Mouse (Mus musculus): Measurements from ENCODE around the gene Fcamr. TPM values are rescaled to one million over a fixed set of nuclear protein-coding genes. Genes with fewer than 3 reads are reported as not detected.

The Fcamr gene
- total RNA-seq (2014; rRNA removed) (0.13 and 0.55 TPM in 2 replicates), polyA plus RNA-seq (2012; rRNA removed) (0.09 TPM in 1 of 2 replicates, not detected in the other)

- Histone ChIP-seq H3K4me3 (ENCODE audit: insufficient read depth, low read depth, low read length) (no peak within 1 kb of the TSS), H3K4me1 (ENCODE audit: control insufficient read depth, insufficient read depth, low read length) (peaks cover 12% of the 10 kb centered on the region), H3K9ac (ENCODE audit: low read depth, low read length) (no peak within 1 kb of the TSS), H3K79me2 (ENCODE audit: control insufficient read depth, insufficient read depth, low read length) (no peaks in the 10 kb centered on the region), H3K27me3 (ENCODE audit: control insufficient read depth, insufficient read depth, low read length) (no peaks in the 10 kb centered on the region), H3K36me3 (ENCODE audit: control insufficient read depth, insufficient read depth, low read length) (no peaks in the 10 kb centered on the region), H3K27ac (replicated peaks; ENCODE audit: insufficient read depth, low read depth, low read length) (no peak within 1 kb of the TSS)
- no peak for TF ChIP-seq CTCF (IDR thresholded peaks at IDR 0.05; ENCODE audit: low read depth, low read length)
- no peak for TF ChIP-seq POLR2A (IDR thresholded peaks at IDR 0.05; ENCODE audit: extremely low read depth, insufficient read depth, low read length)
- no peak for DNase-seq (ENCODE audit: extremely low read depth, low read depth, low spot score)
- WGBS = 90% methylated on average over 8 of the region's 8 CpGs
These were observed at the start of gene Fcamr for GRCm38 (mm10) chr1:130800602-130801001. Gene Fcamr, plus strand, starts transcription at chr1:130800902.

GRCm38 (mm10) chr1:130759689-130760088 is 41.0 kb upstream of the Fcamr start:
- peak; percentile 66 for DNase-seq (ENCODE audit: extremely low read depth, low read depth, low spot score)
- peaks cover 21% of the 10 kb centered on the region for H3K4me1 ChIP-seq (ENCODE audit: control insufficient read depth, insufficient read depth, low read length)
- no peaks in the 10 kb centered on the region for H3K79me2 ChIP-seq (ENCODE audit: control insufficient read depth, insufficient read depth, low read length)
- H3K36me3 ChIP-seq (ENCODE audit: control insufficient read depth, insufficient read depth, low read length) = no peaks in the 10 kb centered on the region
- H3K4me3 ChIP-seq (ENCODE audit: insufficient read depth, low read depth, low read length) = no peak overlapping the region
- 65% methylated on average over 9 of the region's 9 CpGs for WGBS
- no peak overlapping the region for H3K9ac ChIP-seq (ENCODE audit: low read depth, low read length)
- H3K27ac ChIP-seq (replicated peaks; ENCODE audit: insufficient read depth, low read depth, low read length) = no peak overlapping the region
- TF ChIP-seq CTCF (IDR thresholded peaks at IDR 0.05; ENCODE audit: low read depth, low read length) (no peak), POLR2A (IDR thresholded peaks at IDR 0.05; ENCODE audit: extremely low read depth, insufficient read depth, low read length) (no peak)
- H3K27me3 ChIP-seq (ENCODE audit: control insufficient read depth, insufficient read depth, low read length) = no peaks in the 10 kb centered on the region

GRCm38 (mm10) chr1:130761597-130761996 is 39.1 kb upstream of the Fcamr start:
- H3K9ac ChIP-seq (ENCODE audit: low read depth, low read length) = no peak overlapping the region
- peak overlapping the region; percentile 96 for H3K27ac ChIP-seq (replicated peaks; ENCODE audit: insufficient read depth, low read depth, low read length)
- no peaks in the 10 kb centered on the region for H3K27me3 ChIP-seq (ENCODE audit: control insufficient read depth, insufficient read depth, low read length)
- H3K36me3 ChIP-seq (ENCODE audit: control insufficient read depth, insufficient read depth, low read length) = no peaks in the 10 kb centered on the region
- H3K4me3 ChIP-seq (ENCODE audit: insufficient read depth, low read depth, low read length) = no peak overlapping the region
- DNase-seq (ENCODE audit: extremely low read depth, low read depth, low spot score) = peak; percentile 93
- H3K79me2 ChIP-seq (ENCODE audit: control insufficient read depth, insufficient read depth, low read length) = no peaks in the 10 kb centered on the region
- peaks cover 25% of the 10 kb centered on the region for H3K4me1 ChIP-seq (ENCODE audit: control insufficient read depth, insufficient read depth, low read length)
- TF ChIP-seq CTCF (IDR thresholded peaks at IDR 0.05; ENCODE audit: low read depth, low read length) (no peak), POLR2A (IDR thresholded peaks at IDR 0.05; ENCODE audit: extremely low read depth, insufficient read depth, low read length) (no peak)
- WGBS = 21% methylated on average over 1 of the region's 1 CpGs

- peak; percentile 65 for DNase-seq (ENCODE audit: extremely low read depth, low read depth, low spot score)
- H3K36me3 ChIP-seq (ENCODE audit: control insufficient read depth, insufficient read depth, low read length) = no peaks in the 10 kb centered on the region
- H3K4me1 ChIP-seq (ENCODE audit: control insufficient read depth, insufficient read depth, low read length) = peaks cover 26% of the 10 kb centered on the region
- H3K27ac ChIP-seq (replicated peaks; ENCODE audit: insufficient read depth, low read depth, low read length) = peak overlapping the region; percentile 84
- 70% methylated on average over 3 of the region's 3 CpGs for WGBS
- H3K9ac ChIP-seq (ENCODE audit: low read depth, low read length) = no peak overlapping the region
- no peak for TF ChIP-seq POLR2A (IDR thresholded peaks at IDR 0.05; ENCODE audit: extremely low read depth, insufficient read depth, low read length)
- H3K27me3 ChIP-seq (ENCODE audit: control insufficient read depth, insufficient read depth, low read length) = no peaks in the 10 kb centered on the region
- no peaks in the 10 kb centered on the region for H3K79me2 ChIP-seq (ENCODE audit: control insufficient read depth, insufficient read depth, low read length)
- no peak overlapping the region for H3K4me3 ChIP-seq (ENCODE audit: insufficient read depth, low read depth, low read length)
These were observed 38.5 kb upstream of the Fcamr start for GRCm38 (mm10) chr1:130762045-130762760.

GRCm38 (mm10) chr1:130764027-130764461 is 36.7 kb upstream of the Fcamr start:
- WGBS = 23% methylated on average over 12 of the region's 12 CpGs
- peak overlapping the region; percentile 96 for H3K27ac ChIP-seq (replicated peaks; ENCODE audit: insufficient read depth, low read depth, low read length)
- no peak for TF ChIP-seq CTCF (IDR thresholded peaks at IDR 0.05; ENCODE audit: low read depth, low read length)
- TF ChIP-seq POLR2A (IDR thresholded peaks at IDR 0.05; ENCODE audit: extremely low read depth, insufficient read depth, low read length) = peak; percentile 38; the same call in 1 of the 2 replicates
- peak; percentile 99 for DNase-seq (ENCODE audit: extremely low read depth, low read depth, low spot score)
- H3K4me3 ChIP-seq (ENCODE audit: insufficient read depth, low read depth, low read length) = peak overlapping the region; percentile 32; the same call in 1 of the 2 replicates
- H3K9ac ChIP-seq (ENCODE audit: low read depth, low read length) = peak overlapping the region; percentile 73
- peaks cover 28% of the 10 kb centered on the region for H3K4me1 ChIP-seq (ENCODE audit: control insufficient read depth, insufficient read depth, low read length)
- no peaks in the 10 kb centered on the region for H3K79me2 ChIP-seq (ENCODE audit: control insufficient read depth, insufficient read depth, low read length)
- no peaks in the 10 kb centered on the region for H3K27me3 ChIP-seq (ENCODE audit: control insufficient read depth, insufficient read depth, low read length)
- no peaks in the 10 kb centered on the region for H3K36me3 ChIP-seq (ENCODE audit: control insufficient read depth, insufficient read depth, low read length)

GRCm38 (mm10) chr1:130767066-130767465 is 33.6 kb upstream of the Fcamr start:
- H3K4me1 ChIP-seq (ENCODE audit: control insufficient read depth, insufficient read depth, low read length) = peaks cover 21% of the 10 kb centered on the region
- no peak overlapping the region for H3K4me3 ChIP-seq (ENCODE audit: insufficient read depth, low read depth, low read length)
- 37% methylated on average over 5 of the region's 5 CpGs for WGBS
- H3K79me2 ChIP-seq (ENCODE audit: control insufficient read depth, insufficient read depth, low read length) = no peaks in the 10 kb centered on the region
- 0 out of 2 replicates have a peak overlapping the region, but pooled peaks have one; percentile 23 for H3K9ac ChIP-seq (ENCODE audit: low read depth, low read length)
- TF ChIP-seq POLR2A (IDR thresholded peaks at IDR 0.05; ENCODE audit: extremely low read depth, insufficient read depth, low read length) (no peak), CTCF (IDR thresholded peaks at IDR 0.05; ENCODE audit: low read depth, low read length) (no peak)
- peak; percentile 84 for DNase-seq (ENCODE audit: extremely low read depth, low read depth, low spot score)
- H3K27me3 ChIP-seq (ENCODE audit: control insufficient read depth, insufficient read depth, low read length) = no peaks in the 10 kb centered on the region
- no peaks in the 10 kb centered on the region for H3K36me3 ChIP-seq (ENCODE audit: control insufficient read depth, insufficient read depth, low read length)
- H3K27ac ChIP-seq (replicated peaks; ENCODE audit: insufficient read depth, low read depth, low read length) = peak overlapping the region; percentile 50
